Mouse (Mus musculus) ES-Bruce4 (cell line): ENCODE results near the gene Mreg.

Experiments
- CTCF ChIP-seq: IDR thresholded peaks from one replicate; pipeline ENCODE4 v1.8.1; 2011; ENCODE audit warnings: low read depth, low read length
- POLR2A ChIP-seq: IDR thresholded peaks from one replicate; pipeline ENCODE4 v1.8.1; 2011; ENCODE audit warnings: low read length; ENCODE audit not compliant: insufficient read depth

DNA sequence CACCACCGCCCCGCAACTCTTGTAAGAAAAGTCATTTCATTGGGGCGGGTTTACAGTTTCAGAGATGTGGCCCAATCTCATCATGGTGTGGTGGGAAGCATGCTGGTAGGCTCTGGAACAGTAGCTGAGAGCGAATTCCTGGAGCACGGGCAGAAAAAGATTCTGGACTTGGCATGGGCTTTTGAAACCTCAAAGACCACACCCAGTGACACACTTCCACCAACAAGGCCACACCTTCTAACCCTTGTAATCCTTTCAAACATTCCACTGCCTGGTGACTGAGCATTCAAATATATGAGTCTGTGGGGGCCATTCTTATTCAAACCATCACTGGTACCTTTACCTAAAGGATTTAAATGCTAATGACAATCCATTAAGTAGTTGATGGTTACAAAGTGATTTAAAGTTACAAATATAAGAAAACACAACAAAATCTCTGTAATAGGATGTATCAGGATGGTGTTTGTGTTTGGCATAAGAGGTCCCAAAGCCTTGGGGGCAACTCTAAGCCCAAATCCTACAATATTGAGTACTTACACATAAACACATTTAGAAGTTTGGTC, 30.6 kb upstream of the Mreg start:
- TF ChIP-seq CTCF, result no peak
- no peak for TF ChIP-seq POLR2A
